Mouse (Mus musculus): ENCODE data around the gene Thrap3. TPM values are rescaled to one million over a fixed set of nuclear protein-coding genes. Genes with fewer than 3 reads are reported as not detected.
"Not testable (repeated sequence)": the region's sequence is repeated elsewhere in the genome, so short reads cannot be mapped to it uniquely, and the experiment has no call there.

Thrap3 gene
- polyA plus RNA-seq, 1 experiment from 2014 or later, result 143 TPM

GRCm38 (mm10) chr4:126234496-126235175 is 32.1 kb upstream of the Thrap3 start:
- H3K27ac ChIP-seq (replicated peaks), result no peak overlapping the region
- ATAC-seq (ENCODE audit: low read depth), result no peak
- H3K27me3 ChIP-seq, result no peaks in the 10 kb centered on the region
- WGBS, result 87% methylated on average over 18 of the region's 18 CpGs
- peaks cover 99% of the 10 kb centered on the region for H3K36me3 ChIP-seq
- H3K9ac ChIP-seq, result no peak overlapping the region
- H3K4me1 ChIP-seq (replicated peaks), result peaks cover 21% of the 10 kb centered on the region
- H3K9me3 ChIP-seq, result no peaks in the 10 kb centered on the region
- no peak overlapping the region for H3K4me3 ChIP-seq
- H3K4me2 ChIP-seq, result no peak overlapping the region

GRCm38 (mm10) chr4:126233676-126234308 is 31.2 kb upstream of the Thrap3 start:
- no peaks in the 10 kb centered on the region for H3K9me3 ChIP-seq
- H3K4me2 ChIP-seq, result no peak overlapping the region
- H3K9ac ChIP-seq, result no peak overlapping the region
- ATAC-seq (ENCODE audit: low read depth), result no peak
- H3K4me1 ChIP-seq (replicated peaks), result peaks cover 21% of the 10 kb centered on the region
- H3K27ac ChIP-seq (replicated peaks), result no peak overlapping the region
- peaks cover 90% of the 10 kb centered on the region for H3K36me3 ChIP-seq
- no peak overlapping the region for H3K4me3 ChIP-seq
- 93% methylated on average over 29 of the region's 29 CpGs for WGBS
- H3K27me3 ChIP-seq, result no peaks in the 10 kb centered on the region

GRCm38 (mm10) chr4:126229900-126230299 is 27.3 kb upstream of the Thrap3 start:
- Histone ChIP-seq H3K9ac (no peak overlapping the region), H3K27me3 (no peaks in the 10 kb centered on the region), H3K9me3 (no peaks in the 10 kb centered on the region), H3K4me3 (no peak overlapping the region), H3K27ac (replicated peaks) (0 out of 2 replicates have a peak overlapping the region, but pooled peaks have one; percentile 4), H3K36me3 (peaks cover 52% of the 10 kb centered on the region), H3K4me1 (replicated peaks) (peaks cover 23% of the 10 kb centered on the region), H3K4me2 (no peak overlapping the region)
- no peak for ATAC-seq (ENCODE audit: low read depth)
- 56% methylated on average over 7 of the region's 7 CpGs for WGBS

- H3K27me3 ChIP-seq, result no peaks in the 10 kb centered on the region
- no peak overlapping the region for H3K4me2 ChIP-seq
- no peak overlapping the region for H3K9ac ChIP-seq
- H3K9me3 ChIP-seq, result no peaks in the 10 kb centered on the region
- H3K4me3 ChIP-seq, result no peak overlapping the region
- 12% methylated on average over 5 of the region's 5 CpGs for WGBS
- H3K4me1 ChIP-seq (replicated peaks), result peaks cover 23% of the 10 kb centered on the region
- no peak for ATAC-seq (ENCODE audit: low read depth)
- no peak overlapping the region for H3K27ac ChIP-seq (replicated peaks)
- peaks cover 34% of the 10 kb centered on the region for H3K36me3 ChIP-seq
Measured at GRCm38 (mm10) chr4:126228144-126228543, 25.6 kb upstream of the Thrap3 start.

- WGBS, result 7% methylated on average over 18 of the region's 18 CpGs
- Histone ChIP-seq H3K9ac (peak overlapping the region; percentile 58), H3K4me1 (replicated peaks) (peaks cover 23% of the 10 kb centered on the region), H3K4me3 (peak overlapping the region; percentile 25), H3K36me3 (peaks cover 25% of the 10 kb centered on the region), H3K27ac (replicated peaks) (peak overlapping the region; percentile 33), H3K27me3 (no peaks in the 10 kb centered on the region), H3K4me2 (peak overlapping the region; percentile 54), H3K9me3 (no peaks in the 10 kb centered on the region)
- ATAC-seq (ENCODE audit: low read depth), result peak; percentile 77
Measured at GRCm38 (mm10) chr4:126227077-126227761, 24.7 kb upstream of the Thrap3 start.

GRCm38 (mm10) chr4:126226640-126227039 is 24.1 kb upstream of the Thrap3 start:
- peak; percentile 33; the same call in 1 of the 2 replicates for ATAC-seq (ENCODE audit: low read depth)
- Histone ChIP-seq H3K4me3 (no peak overlapping the region), H3K36me3 (peaks cover 19% of the 10 kb centered on the region), H3K9ac (no peak overlapping the region), H3K27me3 (no peaks in the 10 kb centered on the region), H3K9me3 (no peaks in the 10 kb centered on the region), H3K4me1 (replicated peaks) (peaks cover 23% of the 10 kb centered on the region), H3K4me2 (no peak overlapping the region), H3K27ac (replicated peaks) (peak overlapping the region; percentile 33; the same call in 1 of the 2 replicates)
- 56% methylated on average over 12 of the region's 12 CpGs for WGBS

- no peaks in the 10 kb centered on the region for H3K9me3 ChIP-seq
- H3K4me2 ChIP-seq, result no peak overlapping the region
- H3K36me3 ChIP-seq, result no peaks in the 10 kb centered on the region
- ATAC-seq (ENCODE audit: low read depth), result no peak
- no peak overlapping the region for H3K9ac ChIP-seq
- H3K4me1 ChIP-seq (replicated peaks), result peaks cover 7% of the 10 kb centered on the region
- 80% methylated on average over 11 of the region's 11 CpGs for WGBS
- no peak overlapping the region for H3K27ac ChIP-seq (replicated peaks)
- no peaks in the 10 kb centered on the region for H3K27me3 ChIP-seq
- no peak overlapping the region for H3K4me3 ChIP-seq
Measured at GRCm38 (mm10) chr4:126222631-126223030, 20.1 kb upstream of the Thrap3 start.

- no peak overlapping the region for H3K27ac ChIP-seq (replicated peaks)
- no peaks in the 10 kb centered on the region for H3K36me3 ChIP-seq
- ATAC-seq (ENCODE audit: low read depth), result no peak
- H3K9ac ChIP-seq, result no peak overlapping the region
- no peak overlapping the region for H3K4me2 ChIP-seq
- no peaks in the 10 kb centered on the region for H3K27me3 ChIP-seq
- 90% methylated on average over 10 of the region's 10 CpGs for WGBS
- H3K4me3 ChIP-seq, result no peak overlapping the region
- no peaks in the 10 kb centered on the region for H3K9me3 ChIP-seq
- no peaks in the 10 kb centered on the region for H3K4me1 ChIP-seq (replicated peaks)
Measured at GRCm38 (mm10) chr4:126220045-126220444, 17.5 kb upstream of the Thrap3 start.

- H3K27ac ChIP-seq (replicated peaks); H3K36me3 ChIP-seq; H3K4me3 ChIP-seq; H3K9ac ChIP-seq; ATAC-seq (ENCODE audit: low read depth); H3K9me3 ChIP-seq; H3K4me2 ChIP-seq; H3K27me3 ChIP-seq; H3K4me1 ChIP-seq (replicated peaks): not testable (repeated sequence)
- 75% methylated on average over 3 of the region's 3 CpGs for WGBS
Measured at GRCm38 (mm10) chr4:126219540-126219939, 17.0 kb upstream of the Thrap3 start.

GRCm38 (mm10) chr4:126217771-126218170 is 15.2 kb upstream of the Thrap3 start:
- Histone ChIP-seq H3K4me3 (no peak overlapping the region), H3K9me3 (no peaks in the 10 kb centered on the region), H3K36me3 (no peaks in the 10 kb centered on the region), H3K27ac (replicated peaks) (no peak overlapping the region), H3K4me2 (no peak overlapping the region), H3K9ac (no peak overlapping the region), H3K27me3 (no peaks in the 10 kb centered on the region), H3K4me1 (replicated peaks) (no peaks in the 10 kb centered on the region)
- WGBS, result 89% methylated on average over 6 of the region's 6 CpGs
- ATAC-seq (ENCODE audit: low read depth), result no peak

- WGBS, result 64% methylated on average over 6 of the region's 6 CpGs
- H3K27ac ChIP-seq (replicated peaks), result no peak overlapping the region
- H3K4me1 ChIP-seq (replicated peaks), result peaks cover 12% of the 10 kb centered on the region
- H3K27me3 ChIP-seq, result no peaks in the 10 kb centered on the region
- no peaks in the 10 kb centered on the region for H3K9me3 ChIP-seq
- ATAC-seq (ENCODE audit: low read depth), result no peak
- no peak overlapping the region for H3K9ac ChIP-seq
- H3K4me2 ChIP-seq, result no peak overlapping the region
- H3K4me3 ChIP-seq, result no peak overlapping the region
- no peaks in the 10 kb centered on the region for H3K36me3 ChIP-seq
Measured at GRCm38 (mm10) chr4:126207081-126207480, 4.5 kb upstream of the Thrap3 start.

GRCm38 (mm10) chr4:126205386-126205785 is 2.8 kb upstream of the Thrap3 start:
- no peaks in the 10 kb centered on the region for H3K36me3 ChIP-seq
- no peak for ATAC-seq (ENCODE audit: low read depth)
- WGBS, result 83% methylated on average over 1 of the region's 1 CpGs

More at GRCm38 (mm10) chr4:126205386-126205785, 2.8 kb upstream of the Thrap3 start:
- Histone ChIP-seq H3K4me1 (replicated peaks) (peaks cover 25% of the 10 kb centered on the region), H3K4me3 (no peak overlapping the region), H3K9me3 (no peaks in the 10 kb centered on the region), H3K27ac (replicated peaks) (no peak overlapping the region), H3K4me2 (no peak overlapping the region), H3K27me3 (no peaks in the 10 kb centered on the region), H3K9ac (no peak overlapping the region)

Data from neural tube, embryonic 13.5 days (tissue).